Mouse (Mus musculus): ENCODE data around the gene Smlr1. TPM values are rescaled to one million over a fixed set of nuclear protein-coding genes. Genes with fewer than 3 reads are reported as not detected.

Gene Smlr1
- not detected in 2 replicates for polyA plus RNA-seq (2015; fragmentation: Nextera tagmentation; extraction: Ambion mirVana)

DNA sequence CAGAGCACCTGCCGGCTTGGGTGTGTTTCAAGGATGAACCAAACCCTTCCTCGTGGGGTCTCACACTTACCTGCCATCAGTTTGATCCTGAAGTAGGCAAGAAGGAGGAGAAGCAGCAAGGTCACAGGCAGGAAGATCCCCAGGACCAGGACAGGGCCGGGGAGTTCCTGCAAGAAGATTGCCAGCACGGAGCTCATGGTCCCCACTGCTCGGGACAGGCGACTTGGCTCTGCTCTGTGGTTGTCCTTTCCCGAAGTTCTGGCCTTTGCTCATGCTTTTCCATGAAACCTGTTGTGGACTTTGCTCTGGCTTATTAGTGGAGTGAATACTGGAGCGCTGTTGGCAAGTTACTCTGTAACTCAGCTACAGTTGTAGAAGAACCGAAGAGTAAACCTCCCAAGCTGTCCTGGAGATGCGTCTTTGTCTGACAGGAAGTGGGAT, at the start of gene Smlr1:
Gene Smlr1, minus strand, starts transcription at position 377 of the 441 bp plus-strand sequence.

Other genes with a start within 250 kb of the Smlr1 start
- 20.5 and 26.1 TPM in 2 replicates for gene Akap7, start 228.4 kb downstream of the Smlr1 start, polyA plus RNA-seq (2015; fragmentation: Nextera tagmentation; extraction: Ambion mirVana)
- 30.6 and 35.8 TPM in 2 replicates for gene Epb41l2, start 176.5 kb downstream of the Smlr1 start, polyA plus RNA-seq (2015; fragmentation: Nextera tagmentation; extraction: Ambion mirVana)

Measured in urinary bladder, postnatal 0 days (tissue).